Mouse (Mus musculus): ENCODE data around the gene Ccdc87.
"Not testable (repeated sequence)": the region's sequence is repeated elsewhere in the genome, so short reads cannot be mapped to it uniquely, and the experiment has no call there.

Ccdc87 gene

DNA sequence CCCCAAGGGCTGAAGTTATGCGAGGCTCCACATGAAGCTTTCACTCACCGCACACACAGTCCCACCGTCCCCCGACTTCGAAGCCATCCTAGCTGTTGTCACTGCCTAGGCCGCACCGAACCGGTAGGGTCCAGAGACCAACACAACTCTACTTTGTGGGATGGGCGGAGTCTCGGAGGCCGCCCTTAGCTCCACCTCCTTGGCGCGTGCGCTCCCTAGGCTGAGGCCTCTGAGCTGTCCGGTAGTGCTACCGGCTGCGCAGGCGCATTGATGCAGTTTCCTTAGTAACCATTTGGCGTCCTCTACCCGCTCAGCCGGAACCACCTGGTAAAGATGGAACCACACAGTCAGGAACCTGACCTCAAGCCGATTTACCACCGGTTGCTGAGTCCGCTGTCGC is at the start of gene Ccdc87, which contains the start of gene Ccs:
Gene Ccdc87, plus strand, starts transcription at position 218 of the 400 bp plus-strand sequence.
Gene Ccs, minus strand, starts transcription at position 184 of the 400 bp plus-strand sequence.
- in situ Hi-C loops (cut with MboI, MseI): no loop called here

DNA sequence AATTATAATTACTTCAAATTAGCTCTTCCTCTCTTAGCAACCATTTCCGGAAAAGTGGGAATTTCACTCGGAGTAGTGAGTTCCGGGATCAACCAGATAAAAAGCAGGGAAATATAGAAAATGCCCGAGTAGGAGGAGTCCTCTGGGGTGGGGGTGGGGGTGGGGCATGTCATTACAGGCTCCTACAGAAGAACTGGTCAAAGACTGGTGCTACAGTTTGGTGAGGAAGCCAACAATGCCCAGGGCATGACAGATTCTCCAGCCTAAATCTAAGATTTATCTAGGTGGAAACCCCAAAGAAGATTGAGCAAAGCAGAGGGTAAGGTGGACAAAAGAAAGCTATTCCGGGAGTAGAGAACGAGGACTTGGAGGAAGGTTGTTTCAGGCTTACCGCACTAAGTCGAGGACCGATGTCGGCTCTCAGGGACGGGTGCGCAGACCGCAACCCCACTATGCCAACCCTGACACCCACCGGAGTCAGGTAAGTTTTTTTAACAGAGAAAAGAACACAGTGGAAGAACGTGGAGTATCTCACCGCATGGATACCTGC is 45.8 kb upstream of the Ccdc87 start:
- in situ Hi-C loops (cut with MboI, MseI): loop anchor here (5.0 kb wide), 2 partner anchors 36 to 741 kb away; partner anchors contain the start of gene Rbm4b

DNA sequence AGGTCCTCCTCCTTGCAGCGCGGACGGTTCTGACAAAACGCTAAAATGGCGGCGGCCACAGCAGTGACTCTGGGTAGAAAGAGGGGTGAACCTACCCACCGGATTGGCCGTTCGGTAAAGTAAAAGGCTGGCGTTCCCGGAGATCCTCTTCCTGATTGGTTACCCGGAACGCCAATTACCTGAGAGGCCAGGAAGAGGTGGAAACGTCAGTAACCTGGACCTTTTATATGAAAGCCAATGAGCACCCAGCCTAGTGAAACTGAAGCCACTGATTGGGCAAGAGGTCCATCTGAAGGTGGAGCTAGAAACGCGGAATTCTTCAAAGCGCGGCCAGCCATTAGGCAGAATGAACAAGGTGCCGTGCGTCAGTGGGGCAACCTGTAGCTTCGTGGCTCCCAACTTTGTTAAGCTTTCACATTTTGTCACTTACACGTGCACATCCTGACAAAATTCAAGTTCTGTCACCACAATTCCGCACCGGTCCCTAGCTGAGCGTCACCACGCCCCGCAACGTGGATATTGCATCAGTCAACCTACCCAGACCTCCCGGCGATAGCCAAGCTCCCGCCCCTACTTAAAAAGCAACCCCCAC is 45.2 kb upstream of the Ccdc87 start, which contains the start of gene Rbm4:
Gene Rbm4, minus strand, starts transcription at position 71 of the 592 bp plus-strand sequence.
- in situ Hi-C loops (cut with MboI, MseI): loop anchor here (5.0 kb wide), 2 partner anchors 37 to 742 kb away; partner anchors contain the start of gene Rbm4b

DNA sequence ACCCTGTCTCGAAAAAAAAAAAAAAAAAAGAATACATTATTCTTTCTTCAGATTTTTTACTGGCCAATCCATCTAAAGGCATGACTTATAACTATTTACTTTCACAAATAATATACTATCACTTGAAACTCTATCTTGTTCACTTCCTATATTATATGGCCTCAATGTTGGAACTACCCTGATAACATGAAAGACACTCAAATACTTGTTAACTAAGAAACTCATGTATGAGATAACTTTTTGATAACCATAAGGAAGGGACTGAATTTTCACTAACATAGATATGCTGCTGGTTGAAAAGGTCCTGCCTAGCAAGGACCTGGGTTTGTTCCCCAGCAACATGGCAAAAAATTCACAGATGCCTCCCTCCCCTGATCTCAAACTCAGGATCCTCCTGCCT is 43.2 kb upstream of the Ccdc87 start:
- in situ Hi-C loops (cut with MboI, MseI): no loop called here

DNA sequence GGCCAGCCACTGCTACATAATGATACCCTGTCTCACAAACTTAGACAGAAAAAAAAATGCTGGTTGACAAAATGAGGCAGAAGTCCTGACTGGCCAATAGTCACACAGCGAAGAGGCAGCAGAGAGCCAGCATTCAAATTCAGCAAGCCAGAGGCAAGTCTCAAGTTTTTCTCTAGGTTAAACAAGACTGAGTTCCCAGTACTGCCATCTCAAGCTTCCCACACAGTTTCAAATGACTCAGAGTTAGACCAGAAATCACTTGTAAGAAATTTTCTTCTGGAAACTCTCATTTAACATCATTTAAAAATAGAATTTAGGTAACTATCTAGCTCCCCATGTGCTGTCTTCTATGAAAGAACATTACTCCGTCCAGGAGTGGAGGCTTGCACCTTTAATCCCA is 41.3 kb upstream of the Ccdc87 start:
- in situ Hi-C loops (cut with MboI, MseI): no loop called here

DNA sequence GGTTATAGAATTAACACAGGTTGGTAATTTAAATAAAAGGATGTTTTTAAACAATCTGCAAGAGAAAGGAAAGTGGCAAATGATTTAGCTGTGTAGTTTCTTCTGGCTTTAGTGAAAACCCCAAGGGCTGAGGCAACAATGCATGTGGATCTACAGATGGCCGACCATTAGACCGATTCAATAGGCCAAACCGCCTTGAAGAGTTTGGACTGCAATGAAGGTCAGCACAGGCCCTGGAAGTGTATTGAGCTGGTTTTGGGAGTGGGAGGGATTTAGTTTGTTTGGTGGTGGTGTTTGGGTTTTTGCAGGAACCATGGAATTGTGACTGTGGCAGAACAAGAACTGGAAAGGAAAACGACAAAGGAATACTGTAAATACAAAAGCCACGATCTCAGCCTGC is 40.1 kb upstream of the Ccdc87 start:
- in situ Hi-C loops (cut with MboI, MseI): no loop called here

DNA sequence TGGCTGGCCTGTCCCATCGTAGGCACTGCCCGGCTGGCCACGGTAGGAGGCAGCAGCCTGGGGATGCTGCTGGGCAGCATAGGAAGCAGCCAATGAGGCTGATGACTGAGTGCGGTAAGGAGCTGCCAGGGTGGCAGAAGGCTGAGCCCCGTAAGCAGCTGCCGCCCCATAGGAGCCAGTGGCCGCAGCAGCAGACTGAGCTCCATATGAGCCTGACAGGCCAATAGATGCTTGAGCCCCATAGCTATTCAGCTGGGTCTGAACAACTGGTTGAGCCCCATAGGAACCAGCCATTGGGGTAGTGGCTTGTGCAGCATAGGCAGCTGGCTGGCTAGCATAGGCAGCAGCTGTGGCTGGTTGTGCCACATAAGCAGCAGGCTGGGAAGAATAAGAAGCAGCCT is 36.5 kb upstream of the Ccdc87 start:
- in situ Hi-C loops (cut with MboI, MseI): loop anchor here (10.0 kb wide), 1 partner anchor 492 kb away; the partner anchor contains the start of genes Gal3st3 and Sf3b2

DNA sequence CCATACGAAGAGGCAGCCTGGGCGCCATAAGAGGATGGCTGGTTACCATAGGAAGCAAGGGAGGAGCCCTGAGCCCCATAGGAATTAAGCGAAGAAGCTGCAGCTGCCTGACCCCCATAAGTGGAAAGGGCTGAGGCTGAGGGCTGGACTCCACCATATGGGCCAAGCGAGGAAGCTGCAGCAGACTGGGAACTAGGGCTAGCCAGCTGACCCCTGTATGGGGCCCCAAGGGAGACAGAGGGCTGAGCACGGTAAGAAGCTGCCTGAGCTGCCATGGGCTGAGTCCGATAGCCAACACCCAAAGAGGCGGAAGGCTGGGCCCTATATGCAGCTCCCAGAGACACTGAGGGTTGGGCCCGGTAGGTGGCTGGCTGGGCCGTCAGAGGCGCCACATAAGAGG is 35.9 kb upstream of the Ccdc87 start:
- in situ Hi-C loops (cut with MboI, MseI): loop anchor here (10.0 kb wide), 1 partner anchor 492 kb away; the partner anchor contains the start of genes Gal3st3 and Sf3b2

DNA sequence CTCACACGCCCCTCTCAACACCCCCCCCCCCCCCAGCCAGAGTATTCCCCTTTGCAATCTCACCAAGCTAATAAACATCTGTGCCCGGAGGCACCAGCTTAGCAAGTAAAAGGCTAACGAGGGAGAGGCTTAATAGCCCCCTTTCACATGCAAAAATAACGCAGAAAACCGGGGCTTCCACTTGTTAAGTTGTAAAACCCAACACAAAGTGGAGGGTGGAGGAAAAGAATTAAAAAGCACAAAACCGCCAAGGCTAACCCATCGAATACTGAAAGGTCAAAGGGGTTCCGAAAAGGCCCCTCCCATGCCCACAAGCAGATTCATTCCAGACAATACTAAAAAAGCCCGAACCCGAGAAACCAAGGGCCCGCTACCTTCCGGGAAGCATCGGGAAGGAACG is 28.9 kb upstream of the Ccdc87 start:
- in situ Hi-C loops (cut with MboI, MseI): no loop called here

DNA sequence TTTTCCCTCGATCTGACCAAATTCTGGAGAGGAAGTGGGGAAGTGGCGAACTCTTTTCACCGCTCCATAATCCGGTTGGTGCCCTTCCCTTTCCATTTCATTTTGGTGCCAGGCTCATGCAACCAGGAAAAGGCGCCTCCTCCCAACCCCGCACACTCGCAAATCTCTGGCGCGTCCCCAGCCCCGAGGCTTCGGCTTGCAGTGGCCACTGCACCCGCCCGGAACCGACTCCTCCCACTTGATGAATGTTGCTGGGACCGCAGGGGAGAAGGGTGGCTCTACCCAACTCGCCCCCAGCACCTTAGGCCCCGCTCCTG is 28.5 kb upstream of the Ccdc87 start:
- in situ Hi-C loops (cut with MboI, MseI): no loop called here

DNA sequence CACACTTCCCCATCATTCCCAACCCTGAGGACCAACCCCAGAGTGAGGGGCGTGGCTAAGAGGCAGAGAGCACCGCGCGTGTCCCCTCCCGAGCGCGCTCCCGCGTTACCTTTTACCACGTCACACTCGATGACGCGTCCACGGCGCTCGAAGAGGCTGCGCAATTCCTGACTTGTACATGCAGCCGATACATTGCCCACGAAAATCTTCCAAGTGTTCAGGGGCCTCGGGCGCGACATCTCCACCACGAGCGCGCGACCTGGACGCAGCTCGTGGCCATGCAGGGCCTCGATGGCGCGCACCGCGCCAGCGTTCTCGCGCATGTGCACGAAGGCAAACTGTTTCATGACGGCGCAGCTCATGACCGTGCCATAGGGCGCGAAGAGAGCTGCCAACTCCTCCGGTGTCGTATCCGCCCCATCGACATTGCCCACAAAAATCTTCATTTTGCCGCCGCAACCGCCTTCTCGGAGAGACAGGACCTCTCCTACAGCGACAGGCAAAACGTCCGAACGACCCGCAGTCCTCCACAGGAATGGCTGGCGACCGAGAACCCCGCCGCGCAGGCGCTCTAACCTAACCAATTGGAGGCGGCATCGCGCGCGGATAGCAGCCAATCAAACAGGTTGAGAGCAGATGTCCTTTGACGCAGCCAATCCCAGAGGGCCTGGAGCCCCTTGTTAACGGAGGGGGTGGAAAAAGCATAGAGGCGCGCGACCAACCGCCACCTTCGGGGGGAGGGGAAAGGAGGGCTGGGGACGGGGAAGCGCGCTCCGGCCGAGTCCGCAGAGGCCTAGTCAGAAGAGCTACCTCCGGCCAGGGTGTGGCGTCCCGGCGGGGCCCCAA is 27.9 kb upstream of the Ccdc87 start, which contains the start of the genes Gm21992 and Rbm14:
Gene Gm21992, minus strand, starts transcription at position 550 of the 846 bp plus-strand sequence.
Gene Rbm14, minus strand, starts transcription at position 572 of the 846 bp plus-strand sequence.
- in situ Hi-C loops (cut with MboI, MseI): no loop called here

DNA sequence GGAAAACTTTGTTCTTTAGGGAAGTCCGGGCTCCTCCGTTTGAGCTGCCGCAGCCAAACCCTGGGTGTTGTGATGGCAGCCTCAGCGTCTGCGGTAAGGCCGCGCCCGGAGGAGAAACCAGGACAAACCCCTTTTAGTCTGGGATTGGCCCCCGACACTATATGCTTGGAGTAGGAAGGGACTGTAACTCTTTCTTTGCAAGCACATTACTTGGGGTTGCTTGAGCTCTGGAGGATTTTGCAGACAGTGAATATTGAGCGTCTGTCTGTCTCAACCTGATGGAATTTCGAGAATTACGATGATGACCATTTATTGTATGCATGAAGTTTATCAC is 27.3 kb upstream of the Ccdc87 start:
- in situ Hi-C loops (cut with MboI, MseI): no loop called here

DNA sequence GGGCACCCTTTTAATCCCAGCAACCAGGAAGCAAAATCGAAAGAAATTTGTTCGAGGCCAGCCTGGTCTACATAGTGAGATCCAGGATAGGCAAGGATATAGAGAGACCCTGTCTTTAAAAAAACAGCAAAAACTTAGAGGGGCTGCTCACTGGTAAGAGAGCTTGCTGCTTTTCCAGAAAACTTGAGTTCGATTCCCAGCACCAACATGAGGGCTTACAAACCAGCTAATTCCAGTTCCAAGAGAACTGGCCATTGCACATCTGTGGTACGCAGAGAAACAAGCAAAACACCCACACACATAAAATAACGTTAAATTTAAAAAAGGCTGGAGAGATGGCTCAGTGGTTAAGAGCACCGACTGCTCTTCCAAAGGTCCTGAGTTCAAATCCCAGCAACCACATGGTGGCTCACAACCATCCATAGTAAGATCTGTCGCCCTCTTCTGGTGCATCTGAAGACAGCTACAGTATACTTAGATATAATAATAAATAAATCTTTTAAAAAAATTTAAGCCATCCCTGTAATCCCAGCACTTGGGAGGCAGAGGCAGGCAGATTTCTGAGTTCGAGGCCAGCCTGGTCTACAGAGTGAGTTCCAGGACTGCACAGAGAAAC is 26.7 kb upstream of the Ccdc87 start:
- in situ Hi-C loops (cut with MboI, MseI): not testable (repeated sequence)

DNA sequence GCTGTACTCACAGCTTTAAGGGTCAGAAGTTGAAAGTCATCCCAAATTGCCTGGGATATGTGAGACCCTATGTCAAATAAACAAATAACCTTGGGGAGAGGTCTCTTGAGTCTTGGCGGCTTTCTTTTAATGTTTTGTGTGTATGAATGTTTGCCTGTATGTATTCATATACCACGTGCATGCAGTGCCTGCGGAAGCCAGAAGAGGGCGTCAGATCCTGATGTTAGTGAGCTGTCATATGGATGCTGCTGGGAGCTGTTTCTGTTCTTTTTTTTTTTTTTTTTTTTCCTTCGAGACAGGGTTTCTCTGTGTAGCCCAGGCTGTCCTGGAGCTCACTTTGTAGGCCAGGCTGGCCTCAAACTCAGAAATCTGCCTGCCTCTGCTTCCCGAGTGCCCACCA is 26.2 kb upstream of the Ccdc87 start:
- in situ Hi-C loops (cut with MboI, MseI): no loop called here

DNA sequence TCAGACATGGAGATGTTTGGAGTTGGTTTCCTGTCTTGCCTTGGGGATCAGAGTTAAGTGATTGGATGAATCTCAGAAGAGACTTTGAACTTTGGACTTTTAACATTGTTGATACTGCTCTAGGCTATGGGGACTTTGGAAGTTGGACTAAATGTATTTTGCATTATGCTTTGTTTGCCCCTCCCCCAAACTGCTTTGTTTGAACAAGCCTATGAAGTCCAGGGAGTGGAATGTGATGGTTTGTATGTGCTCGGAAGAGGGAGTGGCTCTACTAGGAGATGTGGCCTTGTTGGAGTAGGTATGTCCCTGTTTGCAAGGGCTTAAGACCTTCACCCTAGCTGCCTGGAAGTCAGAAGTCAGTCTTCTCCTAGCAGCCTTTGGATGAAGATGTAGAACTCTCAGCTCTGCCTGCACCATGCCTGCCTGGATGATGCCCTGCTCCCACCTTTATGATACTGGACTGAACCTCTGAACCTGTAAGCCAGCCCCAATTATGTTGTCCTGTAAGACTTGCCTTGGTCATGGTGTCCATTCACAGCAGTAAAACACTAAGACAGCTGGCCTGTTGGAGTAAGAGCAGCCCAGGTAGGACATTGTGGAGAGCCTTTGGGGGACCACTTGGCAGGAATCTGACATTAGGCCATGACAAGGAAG is 21.9 kb upstream of the Ccdc87 start:
- in situ Hi-C loops (cut with MboI, MseI): no loop called here

DNA sequence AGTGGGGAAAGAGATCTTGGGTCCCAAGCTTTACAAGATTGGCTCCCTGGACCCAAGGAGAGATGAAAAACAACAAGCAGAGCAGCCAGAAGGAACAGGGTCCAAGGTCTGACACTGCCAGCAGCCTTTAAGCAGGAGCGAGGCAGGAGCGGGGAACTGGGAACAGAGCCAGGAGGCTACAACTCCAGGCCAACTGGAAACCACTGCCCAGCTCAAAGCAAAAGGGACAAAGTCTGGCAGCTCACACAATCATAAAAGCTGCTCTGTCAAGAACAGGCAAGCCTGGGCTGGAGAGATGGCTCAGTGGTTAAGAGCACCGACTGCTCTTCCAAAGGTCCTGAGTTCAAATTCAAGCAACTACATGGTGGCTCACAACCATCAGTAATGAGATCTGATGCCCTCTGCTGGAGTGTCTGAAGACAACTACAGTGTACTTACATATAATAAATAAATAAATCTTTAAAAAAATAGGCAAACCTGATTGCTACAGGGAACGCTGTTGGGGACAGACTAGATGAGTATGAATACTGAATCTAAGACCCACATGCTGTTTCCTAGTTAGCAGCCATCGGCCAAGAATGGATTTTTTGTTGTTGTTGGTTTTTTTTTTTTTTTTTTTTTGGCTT is 18.4 kb upstream of the Ccdc87 start:
- in situ Hi-C loops (cut with MboI, MseI): no loop called here

DNA sequence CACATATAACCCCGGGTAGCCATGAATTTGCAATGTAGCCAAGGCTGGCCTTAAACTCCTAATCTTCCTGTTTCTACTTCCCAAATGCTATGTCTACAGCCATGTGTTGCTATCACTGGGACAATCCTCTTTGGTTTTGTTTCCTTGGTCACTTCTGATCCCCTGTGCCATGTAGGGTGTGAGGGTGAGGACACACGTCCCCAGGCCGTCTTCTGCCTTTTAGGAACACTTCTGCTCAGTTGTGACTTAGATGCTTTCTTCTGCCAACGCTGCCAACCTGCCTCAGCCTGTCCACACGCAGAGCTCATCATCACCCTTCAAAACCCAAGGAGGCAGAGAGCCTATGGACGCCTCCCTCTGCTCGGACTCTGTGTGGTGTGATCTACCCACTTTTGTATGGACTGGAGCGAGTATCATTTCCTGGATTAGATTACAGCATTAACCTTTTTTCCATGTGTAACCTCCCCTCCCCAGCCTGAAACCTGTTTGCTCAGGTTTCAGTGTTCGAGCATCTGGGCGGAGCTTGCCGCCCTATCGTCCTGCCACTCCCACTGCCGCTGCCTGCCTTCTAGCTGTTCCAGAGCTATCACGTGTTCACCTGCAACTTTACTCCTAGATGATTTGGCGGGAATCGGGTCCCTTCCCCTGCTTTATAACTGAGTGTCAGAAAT is 10.6 kb upstream of the Ccdc87 start:
- in situ Hi-C loops (cut with MboI, MseI): no loop called here

DNA sequence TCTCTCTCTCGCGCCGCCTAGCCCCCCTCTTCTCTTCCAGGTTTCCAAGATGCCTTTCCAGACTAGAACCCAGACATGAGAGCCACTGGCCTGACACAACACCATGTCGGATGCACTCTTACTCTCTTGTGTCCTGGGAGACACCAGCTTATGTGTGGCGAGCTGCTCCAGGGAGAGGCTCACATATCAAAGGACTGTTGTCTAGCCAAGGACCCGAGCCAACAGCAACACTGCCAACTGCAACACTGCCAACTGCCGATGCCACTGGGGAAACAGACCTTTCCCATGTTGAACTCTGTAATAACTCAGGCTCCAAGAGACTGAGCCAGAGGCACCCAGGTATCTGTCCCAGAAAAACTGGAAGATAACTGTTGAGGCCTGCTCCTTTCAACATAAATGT is 10.0 kb upstream of the Ccdc87 start:
- in situ Hi-C loops (cut with MboI, MseI): no loop called here

DNA sequence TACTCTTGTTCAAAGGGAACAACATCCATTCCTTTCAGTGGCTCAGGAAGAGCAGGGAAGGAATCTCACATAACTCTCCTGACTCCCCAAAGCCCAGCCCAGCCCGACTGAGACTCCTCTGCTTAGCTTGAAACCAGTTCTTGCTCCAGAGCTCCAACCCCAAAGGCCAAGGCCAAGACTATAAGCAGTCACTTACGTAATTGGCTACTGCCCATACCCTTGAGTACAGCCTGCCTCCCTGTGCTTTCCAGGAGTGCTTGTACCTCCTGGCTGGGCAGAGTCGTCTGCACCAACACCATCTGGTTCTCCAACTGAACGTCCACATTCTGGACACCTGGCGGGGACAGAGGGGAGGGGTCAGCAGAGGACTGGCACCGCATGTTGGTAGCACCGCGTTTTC is 5.2 kb upstream of the Ccdc87 start:
- in situ Hi-C loops (cut with MboI, MseI): no loop called here

DNA sequence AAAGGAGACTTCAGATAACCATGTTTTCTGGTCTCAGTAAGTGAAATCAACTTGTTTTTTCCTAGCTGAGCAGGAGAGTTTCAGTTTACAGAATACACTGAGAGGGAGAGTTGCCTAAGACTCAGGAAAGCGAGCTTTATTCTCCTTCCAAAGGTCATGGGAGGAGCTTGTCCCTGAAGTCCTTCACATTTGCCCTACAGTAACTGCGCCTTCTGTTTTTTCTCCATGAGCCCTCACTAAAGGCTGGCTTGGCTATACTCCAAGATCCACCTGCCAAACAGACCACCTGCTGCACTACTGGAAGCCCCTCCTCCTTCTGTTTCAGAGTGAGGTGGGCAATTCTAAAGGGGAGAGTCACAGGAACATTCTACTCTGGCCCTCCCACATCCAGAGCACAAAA is 3.1 kb upstream of the Ccdc87 start:
- in situ Hi-C loops (cut with MboI, MseI): no loop called here

DNA sequence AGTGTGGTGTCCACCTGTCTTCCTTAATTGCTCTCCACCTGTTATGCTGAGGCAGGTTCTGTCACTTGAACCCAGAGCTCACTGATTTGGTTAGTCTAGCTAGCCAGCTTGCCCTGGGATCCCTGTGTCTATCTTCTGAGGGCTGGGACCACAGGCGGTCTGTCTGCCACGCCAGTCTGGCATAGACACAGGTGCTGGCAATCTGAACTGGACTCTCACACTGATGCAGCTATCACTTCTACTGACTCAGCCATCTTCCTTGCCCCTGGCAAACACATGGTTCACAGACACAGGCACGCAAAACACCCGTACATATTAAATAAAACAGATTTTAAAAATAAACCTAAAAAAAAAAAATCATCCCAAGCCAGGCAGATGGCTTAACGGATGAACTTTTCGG is 2.1 kb upstream of the Ccdc87 start:
- in situ Hi-C loops (cut with MboI, MseI): no loop called here
